Comparison of ENCODE assay signal across 10 mouse cellular contexts in genomic region chr7:142083588-142084317, GRCm38 (mm10). TPM values are rescaled to one million over a fixed set of nuclear protein-coding genes. Genes with fewer than 3 reads are reported as not detected.
DNase-seq lines count a peak whose midpoint lies in the region; ATAC-seq and TF ChIP-seq lines count a peak whose summit lies in the region.
"Had no signal": no experiment of that assay in that cellular context is flagged by ENCODE, and none has a peak within 500 bp of the region (broad histone marks: within the 10 kb centered on the region; RNA-seq: fewer than 3 reads in every experiment).

No protein-coding gene starts in this region.

- peak overlapping the region; percentile 17 for H3ac ChIP-seq in myocyte (ENCODE audit: control insufficient read depth, insufficient read length)

- 39% methylated on average over 12 of the region's 12 CpGs for WGBS in hindbrain, embryonic 14.5 days
- WGBS in hindbrain, embryonic 10.5 days: 36% methylated on average over 12 of the region's 12 CpGs
- WGBS in intestine, embryonic 16.5 days: 31% methylated on average over 12 of the region's 12 CpGs
- whole genome bisulfite sequencing in hindbrain, embryonic 12.5 days: 32% methylated on average over 12 of the region's 12 CpGs

- H3K27ac ChIP-seq in hindbrain, embryonic 14.5 days: no peak overlapping the region
- H3K27ac ChIP-seq in hindbrain, embryonic 10.5 days: no peak overlapping the region
- H3K27ac ChIP-seq in intestine, embryonic 16.5 days (ENCODE audit: low read length): 0 out of 2 replicates have a peak overlapping the region, but pooled peaks have one; percentile 22
- no peak overlapping the region for H3K27ac ChIP-seq in hindbrain, embryonic 12.5 days

- no peak overlapping the region for H3K4me2 ChIP-seq in hindbrain, embryonic 14.5 days (replicated peaks)
- no peak overlapping the region for H3K4me2 ChIP-seq in intestine, embryonic 16.5 days (ENCODE audit: low read depth, low read length)
- H3K4me2 ChIP-seq in myocyte (ENCODE audit: low read depth): peak overlapping the region; percentile 94
- no peak overlapping the region for H3K4me2 ChIP-seq in hindbrain, embryonic 12.5 days (replicated peaks)

- peak overlapping the region; percentile 12; the same call in 1 of the 2 replicates for H3K9ac ChIP-seq in hindbrain, embryonic 14.5 days
- H3K9ac ChIP-seq in intestine, embryonic 16.5 days (ENCODE audit: low read depth, low read length): no peak overlapping the region
- no peak overlapping the region for H3K9ac ChIP-seq in hindbrain, embryonic 12.5 days

- peaks cover 11% of the 10 kb centered on the region; the same call in 1 of the 2 replicates for H3K27me3 ChIP-seq in hindbrain, embryonic 14.5 days (ENCODE audit: control insufficient read depth, insufficient read depth, low read length)
- peaks cover 91% of the 10 kb centered on the region for H3K27me3 ChIP-seq in hindbrain, embryonic 10.5 days (ENCODE audit: insufficient read depth, poor library complexity, severe bottlenecking)
- H3K27me3 ChIP-seq in intestine, embryonic 16.5 days (replicated peaks; ENCODE audit: control insufficient read depth, insufficient read depth, low read length): peaks cover 20% of the 10 kb centered on the region
- H3K27me3 ChIP-seq in myocyte (ENCODE audit: control insufficient read depth, insufficient read depth, insufficient read length): no peaks in the 10 kb centered on the region
- H3K27me3 ChIP-seq in hindbrain, embryonic 12.5 days: peaks cover 51% of the 10 kb centered on the region

- DNase-seq in hindbrain, embryonic 14.5 days (ENCODE audit: low spot score): no peak
- DNase-seq in hindbrain, embryonic 10.5 days (ENCODE audit: low spot score): no peak
- peak; percentile 5 for DNase-seq in adipocyte (ENCODE audit: low spot score)
- peak; percentile 74 for DNase-seq in gastrocnemius, adult 18-20 months (ENCODE audit: low spot score)
- DNase-seq in spleen, adult 18-20 months: no peak

- H3K9me3 ChIP-seq in hindbrain, embryonic 14.5 days (ENCODE audit: control insufficient read depth, low read length): no peaks in the 10 kb centered on the region
- no peaks in the 10 kb centered on the region for H3K9me3 ChIP-seq in hindbrain, embryonic 10.5 days
- no peaks in the 10 kb centered on the region for H3K9me3 ChIP-seq in intestine, embryonic 16.5 days (ENCODE audit: control insufficient read depth, low read length)
- no peaks in the 10 kb centered on the region for H3K9me3 ChIP-seq in hindbrain, embryonic 12.5 days (replicated peaks)

- H3K4me1 ChIP-seq in hindbrain, embryonic 14.5 days (replicated peaks; ENCODE audit: control insufficient read depth, insufficient read depth, low read length): peaks cover 18% of the 10 kb centered on the region
- H3K4me1 ChIP-seq in hindbrain, embryonic 10.5 days (replicated peaks): peaks cover 28% of the 10 kb centered on the region
- peaks cover 17% of the 10 kb centered on the region for H3K4me1 ChIP-seq in intestine, embryonic 16.5 days (ENCODE audit: control insufficient read depth, insufficient read depth, low read length)
- H3K4me1 ChIP-seq in hindbrain, embryonic 12.5 days: peaks cover 28% of the 10 kb centered on the region

- no peak for ATAC-seq in hindbrain, embryonic 14.5 days (ENCODE audit: low FRiP score)
- peak; percentile 58; the same call in 1 of the 2 replicates for ATAC-seq in intestine, embryonic 16.5 days
- no peak for ATAC-seq in hindbrain, embryonic 12.5 days (ENCODE audit: low FRiP score)

- H3K4me3 ChIP-seq in hindbrain, embryonic 14.5 days (replicated peaks; ENCODE audit: low read length): no peak overlapping the region
- no peak overlapping the region for H3K4me3 ChIP-seq in hindbrain, embryonic 10.5 days
- no peak overlapping the region for H3K4me3 ChIP-seq in intestine, embryonic 16.5 days (ENCODE audit: low read length)
- peak overlapping the region; percentile 18 for H3K4me3 ChIP-seq in myocyte
- H3K4me3 ChIP-seq in hindbrain, embryonic 12.5 days: no peak overlapping the region

- H3K36me3 ChIP-seq in hindbrain, embryonic 14.5 days (replicated peaks; ENCODE audit: control insufficient read depth, insufficient read depth): peaks cover 97% of the 10 kb centered on the region
- peaks cover 76% of the 10 kb centered on the region for H3K36me3 ChIP-seq in hindbrain, embryonic 10.5 days
- H3K36me3 ChIP-seq in intestine, embryonic 16.5 days (ENCODE audit: control insufficient read depth, insufficient read depth, low read length): peaks cover 3% of the 10 kb centered on the region; the same call in 1 of the 2 replicates
- peaks cover 25% of the 10 kb centered on the region for H3K36me3 ChIP-seq in myocyte (ENCODE audit: control insufficient read depth, insufficient read depth)
- H3K36me3 ChIP-seq in hindbrain, embryonic 12.5 days: peaks cover 36% of the 10 kb centered on the region

- TF ChIP-seq POLR2A in myocyte (IDR thresholded peaks at IDR 0.05; ENCODE audit: insufficient read length, low read depth): no peak

- H3K79me2 ChIP-seq in myocyte (ENCODE audit: control insufficient read depth, insufficient read depth): no peaks in the 10 kb centered on the region

TF ChIP-seq in myocyte, 11 proteins besides CTCF, POLR2A, EP300 and RAD21:
- TF ChIP-seq MYOG (IDR thresholded peaks at IDR 0.05; ENCODE audit: control insufficient read depth in 1 of 3, insufficient read depth in 1 of 3, insufficient read length in 2 of 3, low read depth in 2 of 3) (peak in 1 of 3 experiments; percentile 24), TCF3 (IDR thresholded peaks at IDR 0.05; ENCODE audit: insufficient read length, low read depth) (no peak)

RNA-seq across cellular contexts. Expression of gene Dusp8, which starts 11.9 kb away (rescaled TPM):
- 133 and 142 TPM in 2 replicates for polyA plus RNA-seq in hindbrain, embryonic 14.5 days (2014; fragmentation: Nextera tagmentation; extraction: Ambion mirVana)
- polyA plus RNA-seq in hindbrain, embryonic 10.5 days (2016; fragmentation: Nextera tagmentation; extraction: Ambion mirVana): 7.8 and 20.1 TPM in 2 replicates
- total RNA-seq in gastrocnemius, adult 18-20 months (2021): 10 to 100 TPM; 21.9 to 41.2 TPM
- polyA plus RNA-seq in intestine, embryonic 16.5 days (2015; fragmentation: Nextera tagmentation; extraction: Ambion mirVana): 4.8 and 5.6 TPM in 2 replicates
- polyA plus RNA-seq in myocyte (2012; fragmentation: generic; extraction: Trizol): 9.1 TPM
- 49.1 and 53.8 TPM in 2 replicates for polyA plus RNA-seq in hindbrain, embryonic 12.5 days (2016; fragmentation: Nextera tagmentation; extraction: Ambion mirVana)

RNA-seq across cellular contexts. Expression of gene Mob2, which starts 22.9 kb away (rescaled TPM):
- polyA plus RNA-seq in hindbrain, embryonic 14.5 days (2014; fragmentation: Nextera tagmentation; extraction: Ambion mirVana): 46.4 and 50.2 TPM in 2 replicates
- polyA plus RNA-seq in hindbrain, embryonic 10.5 days (2016; fragmentation: Nextera tagmentation; extraction: Ambion mirVana): 61.4 and 62.4 TPM in 2 replicates
- 10 to 100 TPM; 49.6 to 51.8 TPM for total RNA-seq in gastrocnemius, adult 18-20 months (2021)
- polyA plus RNA-seq in intestine, embryonic 16.5 days (2015; fragmentation: Nextera tagmentation; extraction: Ambion mirVana): 57.8 and 64.4 TPM in 2 replicates
- 39.2 TPM for polyA plus RNA-seq in myocyte (2012; fragmentation: generic; extraction: Trizol)
- 48.0 and 48.8 TPM in 2 replicates for polyA plus RNA-seq in hindbrain, embryonic 12.5 days (2016; fragmentation: Nextera tagmentation; extraction: Ambion mirVana)

RNA-seq across cellular contexts. Expression of gene Gm45618, which starts 36.8 kb away (rescaled TPM):
- polyA plus RNA-seq in hindbrain, embryonic 14.5 days (2014; fragmentation: Nextera tagmentation; extraction: Ambion mirVana): not detected in 2 replicates
- not detected in 2 replicates for polyA plus RNA-seq in hindbrain, embryonic 10.5 days (2016; fragmentation: Nextera tagmentation; extraction: Ambion mirVana)
- not detected for total RNA-seq in gastrocnemius, adult 18-20 months (2021)
- polyA plus RNA-seq in intestine, embryonic 16.5 days (2015; fragmentation: Nextera tagmentation; extraction: Ambion mirVana): not detected in 2 replicates
- not detected for polyA plus RNA-seq in myocyte (2012; fragmentation: generic; extraction: Trizol)
- polyA plus RNA-seq in hindbrain, embryonic 12.5 days (2016; fragmentation: Nextera tagmentation; extraction: Ambion mirVana): not detected in 2 replicates
- total RNA-seq: MEL had no signal
- polyA plus RNA-seq: testis, adult 2 months had no signal

RNA-seq across cellular contexts. Expression of gene Gm39115, which starts 52.1 kb away (rescaled TPM):
- not detected in 2 replicates for polyA plus RNA-seq in hindbrain, embryonic 14.5 days (2014; fragmentation: Nextera tagmentation; extraction: Ambion mirVana)
- polyA plus RNA-seq in hindbrain, embryonic 10.5 days (2016; fragmentation: Nextera tagmentation; extraction: Ambion mirVana): not detected in 2 replicates
- total RNA-seq in gastrocnemius, adult 18-20 months (2021): not detected
- not detected in 2 replicates for polyA plus RNA-seq in intestine, embryonic 16.5 days (2015; fragmentation: Nextera tagmentation; extraction: Ambion mirVana)
- polyA plus RNA-seq in myocyte (2012; fragmentation: generic; extraction: Trizol): not detected
- not detected in 2 replicates for polyA plus RNA-seq in hindbrain, embryonic 12.5 days (2016; fragmentation: Nextera tagmentation; extraction: Ambion mirVana)
- total RNA-seq: MEL had no signal
- polyA plus RNA-seq: testis, adult 2 months had no signal

Comparison
In these comparisons a context has a peak if more than half of its experiments do, and no peak if none do; other contexts are left out.
1. DNase-seq: peak in adipocyte (single experiment) and gastrocnemius, adult 18-20 months (single experiment); none in hindbrain, embryonic 14.5 days (single experiment), hindbrain, embryonic 10.5 days (single experiment) and spleen, adult 18-20 months (0 of 2).